Mouse (Mus musculus) kidney, postnatal 4 days (tissue): Measurements from ENCODE around the gene Gm10750.
"Not testable (repeated sequence)": the region's sequence is repeated elsewhere in the genome, so short reads cannot be mapped to it uniquely, and the experiment has no call there.

Experiments
- DNase-seq, 2 experiments: peaks; one replicate each; pipeline ENCODE4 v3.0.0; 2021; ENCODE audit warnings: mixed read lengths in 2 of 2

The Gm10750 gene

DNA sequence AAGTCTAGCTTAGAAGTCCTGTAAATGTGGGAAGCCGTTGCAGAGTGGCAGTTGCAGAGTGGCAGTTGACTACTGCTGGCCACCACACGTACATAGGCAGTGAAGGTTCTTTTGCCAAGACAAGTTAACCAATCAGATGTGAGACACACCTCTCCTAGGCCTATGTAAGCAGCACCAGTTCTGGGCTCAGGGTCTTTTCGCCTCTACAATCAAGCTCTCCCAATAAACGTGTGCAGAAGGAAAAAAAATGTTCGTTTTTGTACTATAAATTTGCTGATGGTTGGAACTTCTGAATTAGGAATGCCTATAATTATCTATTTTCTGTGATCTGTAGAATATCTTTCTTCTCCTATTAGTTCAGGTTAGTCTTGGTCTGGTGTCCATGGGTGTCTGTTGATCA, at the start of gene Gm10750:
TSS of gene Gm10750 (minus strand) at position 101 of the 400 bp plus-strand sequence.
- not testable (repeated sequence) for DNase-seq

DNA sequence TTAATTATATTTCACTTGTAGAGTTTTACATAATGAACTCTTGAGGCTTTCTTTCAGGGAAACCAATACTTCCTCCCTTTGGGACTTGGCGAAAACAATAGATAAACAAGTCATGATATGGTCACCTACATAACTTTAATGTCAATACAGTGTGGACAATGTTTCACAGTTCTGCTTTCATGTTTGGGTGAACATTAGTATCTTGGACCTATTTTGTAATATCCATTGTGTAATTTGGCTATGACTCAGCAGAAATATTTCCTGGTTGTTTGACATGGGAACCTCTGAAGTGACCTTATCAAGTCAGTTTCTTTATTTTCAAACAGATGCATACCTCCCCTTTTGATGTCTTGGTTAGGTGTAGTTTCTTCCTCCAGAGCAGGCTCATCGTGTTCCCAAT, 12.2 kb downstream of the Gm10750 start:
- DNase-seq: no peak

DNA sequence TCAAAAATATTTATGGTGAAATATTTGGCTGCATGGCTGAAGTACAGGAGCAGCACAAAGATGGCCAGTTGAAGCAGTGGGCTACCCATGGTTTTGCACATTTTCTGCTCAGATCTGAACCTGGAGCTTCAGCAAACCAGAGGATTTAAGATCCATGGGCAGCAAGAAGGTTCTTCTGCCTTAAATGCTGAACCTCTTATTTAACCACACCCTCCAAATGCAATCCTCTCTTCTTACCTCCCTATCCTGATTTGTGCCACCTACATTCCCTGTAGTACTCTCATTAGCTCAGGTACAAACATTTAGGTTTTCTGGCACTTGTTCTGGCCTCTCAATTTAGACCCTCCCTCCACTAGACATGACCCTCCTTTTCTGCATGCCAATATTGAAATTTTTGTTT, 13.9 kb downstream of the Gm10750 start, which contains the start of gene Gm1330:
TSS of gene Gm1330 (minus strand) at position 101 of the 400 bp plus-strand sequence.
- no peak for DNase-seq

- no peak for DNase-seq
These were observed 21.9 kb downstream of the Gm10750 start for GRCm38 (mm10) chr2:148995133-148995532.
